Mouse (Mus musculus) forebrain, embryonic 10.5 days (tissue): Measurements from ENCODE around the gene Pou2f2. TPM values are rescaled to one million over a fixed set of nuclear protein-coding genes. Genes with fewer than 3 reads are reported as not detected.
"Not testable (repeated sequence)": the region's sequence is repeated elsewhere in the genome, so short reads cannot be mapped to it uniquely, and the experiment has no call there.

Source experiments
- DNase-seq: peaks from one replicate; pipeline ENCODE4 v3.0.0-alpha.2; 2017; ENCODE audit warnings: low spot score; ENCODE audit errors: extremely low spot score
- H3K27ac ChIP-seq: fragments of 300-500 bp; sonication (generic); 2 replicates; pipeline ENCODE4 v1.5.1; 2016; ENCODE audit warnings: mild to moderate bottlenecking
- H3K27me3 ChIP-seq: fragments of 300-500 bp; sonication (generic); 2 replicates; pipeline ENCODE4 v1.6.1; 2016; ENCODE audit warnings: mild to moderate bottlenecking; ENCODE audit not compliant: poor library complexity, severe bottlenecking
- H3K36me3 ChIP-seq: fragments of 300-500 bp; sonication (generic); replicated peaks from 2 replicates; pipeline ENCODE4 v1.6.1; 2016; ENCODE audit warnings: mild to moderate bottlenecking, moderate library complexity
- H3K4me1 ChIP-seq: fragments of 300-500 bp; sonication (generic); 2 replicates; pipeline ENCODE4 v1.6.1; 2016
- H3K4me3 ChIP-seq: fragments of 300-500 bp; sonication (generic); 2 replicates; pipeline ENCODE4 v1.5.1; 2016; ENCODE audit warnings: mild to moderate bottlenecking, moderate library complexity
- H3K9me3 ChIP-seq: fragments of 300-500 bp; sonication (generic); 2 replicates; pipeline ENCODE4 v1.6.1; 2016; ENCODE audit warnings: mild to moderate bottlenecking, moderate library complexity
- WGBS: fragments of 180-500 bp; shearing (Covaris S2); methylation state at CpG from one replicate; pipeline ENCODE4 v1.1.7; 2016; 5-methylcytosine and 5-hydroxymethylcytosine counted together
- microRNA-seq: library from miRNA; unstranded; fragments of <30 nt; microRNA quantifications from one replicate; pipeline ENCODE4, GENCODE M21; 2017
- polyA plus RNA-seq: library from polyadenylated mRNA; unstranded; fragments of >200 nt; fragmentation: Nextera tagmentation; extraction: Ambion mirVana; gene quantifications from 2 replicates; pipeline ENCODE4 v1.2.1, GENCODE M21; 2016

Pou2f2 gene
- polyA plus RNA-seq, 1 experiment from 2014 or later = 5.5 TPM

DNA sequence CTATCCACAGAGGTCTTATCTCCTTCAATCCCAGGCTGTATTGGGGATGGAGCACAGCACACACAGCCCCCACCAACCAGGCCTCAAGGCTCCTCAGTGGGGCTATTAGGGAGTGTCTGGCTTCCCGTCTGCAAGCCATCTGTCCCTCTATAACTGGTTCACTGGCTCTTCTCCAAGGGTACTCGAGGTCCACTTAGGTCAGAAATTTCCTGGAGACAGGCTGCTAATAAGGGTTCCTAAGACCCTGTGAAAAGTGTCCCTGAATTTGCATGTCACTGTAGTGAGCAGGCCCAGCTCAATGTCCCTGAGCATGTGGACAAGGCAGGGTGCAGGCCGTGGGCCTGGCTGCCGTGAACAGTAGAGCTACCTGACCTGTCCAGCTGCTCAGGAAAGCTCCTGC, 122.6 kb downstream of the Pou2f2 start:
- DNase-seq = no peak
- H3K9me3 ChIP-seq = peaks cover 9% of the 10 kb centered on the region
- H3K4me3 ChIP-seq = no peak overlapping the region
- H3K36me3 ChIP-seq = peaks cover 98% of the 10 kb centered on the region
- H3K4me1 ChIP-seq = no peaks in the 10 kb centered on the region
- H3K27me3 ChIP-seq = no peaks in the 10 kb centered on the region
- WGBS = 88% methylated on average over 4 of the region's 4 CpGs
- H3K27ac ChIP-seq = no peak overlapping the region

DNA sequence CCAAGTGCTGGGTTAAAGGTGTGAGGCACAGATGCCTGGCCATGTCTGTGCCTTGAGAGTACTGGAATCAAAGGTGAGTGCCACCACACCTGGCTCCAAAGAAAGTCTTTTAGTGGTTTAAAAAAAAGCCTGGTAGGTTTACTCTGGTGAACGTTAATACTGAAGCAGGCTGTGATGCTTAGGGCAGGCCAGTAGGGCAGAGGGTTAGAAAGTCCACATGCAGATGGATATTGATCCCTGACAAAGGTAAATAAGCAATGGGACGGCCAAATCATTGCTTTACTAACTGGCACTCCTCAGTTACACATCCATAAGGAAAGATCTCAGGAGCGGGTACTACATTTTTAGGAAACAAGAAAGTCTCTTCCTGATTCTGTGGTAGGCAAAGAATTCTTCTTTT, 126.9 kb downstream of the Pou2f2 start:
- Histone ChIP-seq H3K9me3 (peaks cover 9% of the 10 kb centered on the region), H3K4me1 (no peaks in the 10 kb centered on the region), H3K4me3 (no peak overlapping the region), H3K36me3 (peaks cover 94% of the 10 kb centered on the region), H3K27ac (no peak overlapping the region), H3K27me3 (no peaks in the 10 kb centered on the region)
- no peak for DNase-seq
- WGBS = 90% methylated on average over 3 of the region's 3 CpGs

DNA sequence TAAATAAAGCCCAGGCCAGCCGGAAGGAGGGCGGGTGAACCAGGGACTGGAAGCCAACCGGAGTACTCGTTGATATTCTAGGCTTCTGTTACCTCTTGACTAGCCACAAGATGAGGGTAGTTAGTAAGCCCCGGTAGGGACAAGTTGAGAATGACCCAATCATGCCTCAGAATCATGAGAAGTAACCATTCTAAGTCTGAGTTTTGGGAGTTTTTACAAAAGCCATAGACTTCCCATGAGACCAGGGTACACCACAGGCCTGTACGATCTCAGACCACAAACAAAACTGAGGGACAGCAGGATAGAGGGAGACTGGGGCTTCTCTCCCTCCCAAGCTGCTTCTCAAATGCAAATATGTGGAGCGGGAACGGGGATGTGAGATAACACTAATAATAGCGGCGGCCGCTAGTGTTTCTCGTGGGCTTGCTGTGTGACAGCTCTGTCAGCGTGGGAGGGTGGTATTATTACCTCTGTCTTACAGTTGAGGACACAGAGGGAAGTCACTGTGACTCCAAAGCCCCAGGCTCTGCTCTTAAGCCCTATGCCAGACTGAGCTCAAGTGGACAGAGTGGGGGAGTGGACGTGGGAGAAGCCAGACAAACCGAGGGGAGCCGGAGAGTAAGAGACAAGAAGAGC, 130.1 kb downstream of the Pou2f2 start:
- H3K27ac ChIP-seq = no peak overlapping the region
- H3K4me3 ChIP-seq = no peak overlapping the region
- no peak for DNase-seq
- H3K36me3 ChIP-seq = peaks cover 93% of the 10 kb centered on the region
- no peaks in the 10 kb centered on the region for H3K4me1 ChIP-seq
- H3K9me3 ChIP-seq = no peaks in the 10 kb centered on the region
- WGBS = 92% methylated on average over 16 of the region's 16 CpGs
- H3K27me3 ChIP-seq = no peaks in the 10 kb centered on the region

DNA sequence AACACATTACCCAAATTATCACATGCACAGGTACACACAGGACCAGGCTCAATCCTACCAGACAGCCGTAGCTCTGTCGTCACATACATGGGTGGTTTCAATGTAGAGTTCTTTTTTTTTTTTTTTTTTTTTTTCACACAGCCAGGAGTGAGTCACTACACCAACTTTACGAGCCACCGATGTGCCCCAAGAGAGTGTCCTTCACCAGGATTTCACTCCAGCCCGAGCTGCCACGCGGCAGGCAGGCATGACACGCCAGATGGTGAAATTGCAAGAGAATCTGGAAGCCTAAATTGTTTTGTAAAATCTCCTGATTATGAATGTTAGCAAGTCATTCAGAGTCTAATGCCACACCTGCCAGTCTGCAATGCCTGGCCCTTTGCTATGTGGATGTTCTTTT, 132.2 kb downstream of the Pou2f2 start:
- no peaks in the 10 kb centered on the region for H3K27me3 ChIP-seq
- H3K4me3 ChIP-seq = no peak overlapping the region
- H3K9me3 ChIP-seq = no peaks in the 10 kb centered on the region
- H3K36me3 ChIP-seq = peaks cover 93% of the 10 kb centered on the region
- DNase-seq = no peak
- no peaks in the 10 kb centered on the region for H3K4me1 ChIP-seq
- no peak overlapping the region for H3K27ac ChIP-seq
- 95% methylated on average over 8 of the region's 8 CpGs for WGBS

DNA sequence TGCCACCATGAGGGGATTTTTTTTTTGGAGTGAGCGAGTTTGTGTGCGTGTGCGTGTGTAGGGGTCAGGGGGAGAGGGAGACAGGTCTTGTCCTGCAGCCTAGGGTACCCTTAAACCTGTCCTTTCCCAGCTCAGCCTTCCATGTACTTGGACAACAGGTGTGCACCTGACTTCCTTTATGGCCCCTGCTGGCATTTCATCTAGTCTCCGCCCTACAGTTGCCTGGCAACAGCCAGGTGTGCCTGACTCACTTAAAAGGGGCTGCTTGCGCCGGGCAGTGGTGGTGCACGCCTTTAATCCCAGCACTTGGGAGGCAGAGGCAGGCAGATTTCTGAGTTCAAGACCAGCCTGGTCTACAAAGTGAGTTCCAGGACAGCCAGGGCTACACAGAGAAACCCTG, 134.9 kb downstream of the Pou2f2 start:
- not testable (repeated sequence) for DNase-seq, H3K27ac ChIP-seq, H3K4me1 ChIP-seq, H3K4me3 ChIP-seq, H3K27me3 ChIP-seq, H3K9me3 ChIP-seq
- WGBS = 93% methylated on average over 7 of the region's 7 CpGs
- peaks cover 98% of the 10 kb centered on the region for H3K36me3 ChIP-seq

DNA sequence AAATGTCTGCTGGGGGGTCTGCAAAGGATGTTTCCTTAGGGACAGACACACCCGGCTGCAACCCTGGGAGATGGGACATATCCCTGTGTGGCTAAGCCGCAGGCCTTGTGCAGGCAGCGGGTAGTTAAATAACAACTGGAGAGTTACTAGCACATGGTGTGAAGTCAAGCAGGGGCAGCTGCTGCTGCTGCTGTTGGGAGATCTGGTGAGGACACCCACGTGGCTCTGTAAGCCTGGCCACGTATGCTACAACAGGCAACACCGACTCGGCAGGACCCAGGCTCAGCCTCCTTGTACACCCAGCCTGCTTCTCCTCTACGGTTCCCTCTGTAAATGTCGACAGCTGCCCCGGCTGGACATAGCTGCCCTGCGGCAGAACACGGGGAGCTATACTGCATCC, 137.6 kb downstream of the Pou2f2 start:
- H3K36me3 ChIP-seq = peaks cover 100% of the 10 kb centered on the region
- H3K9me3 ChIP-seq = no peaks in the 10 kb centered on the region
- no peak overlapping the region for H3K4me3 ChIP-seq
- no peak overlapping the region for H3K27ac ChIP-seq
- WGBS = 94% methylated on average over 12 of the region's 12 CpGs
- H3K4me1 ChIP-seq = no peaks in the 10 kb centered on the region
- no peak for DNase-seq
- H3K27me3 ChIP-seq = no peaks in the 10 kb centered on the region

Small RNA genes lying within 50 kb of the gene (microRNA-seq; reads per million reads assigned to microRNA genes)
- gene Mir6537 (not detected), gene Mir7048 (not detected)

Other genes with a start within 250 kb of the Pou2f2 start
- not detected in 2 replicates for gene Gm4881, start 235.2 kb downstream of the Pou2f2 start, polyA plus RNA-seq
- gene Rabac1, start 207.0 kb downstream of the Pou2f2 start, polyA plus RNA-seq = 73.1 and 73.7 TPM in 2 replicates
- 6.8 and 9.1 TPM in 2 replicates for gene Atp1a3, start 173.8 kb downstream of the Pou2f2 start, polyA plus RNA-seq
- gene Grik5, start 107.4 kb downstream of the Pou2f2 start, polyA plus RNA-seq = 4.4 and 6.8 TPM in 2 replicates
- 41.5 and 42.5 TPM in 2 replicates for gene Zfp574, start 107.2 kb downstream of the Pou2f2 start, polyA plus RNA-seq
- gene Dedd2, start 40.9 kb upstream of the Pou2f2 start, polyA plus RNA-seq = 8.8 and 10.7 TPM in 2 replicates
- gene Zfp526, start 41.7 kb upstream of the Pou2f2 start, polyA plus RNA-seq = 2.6 and 2.9 TPM in 2 replicates
- 10.7 and 10.8 TPM in 2 replicates for gene Gsk3a, start 58.1 kb upstream of the Pou2f2 start, polyA plus RNA-seq
- gene Erf, start 71.0 kb upstream of the Pou2f2 start, polyA plus RNA-seq = 8.4 and 10.1 TPM in 2 replicates
- 19.4 and 20.6 TPM in 2 replicates for gene Cic, start 88.0 kb upstream of the Pou2f2 start, polyA plus RNA-seq
- gene Pafah1b3, start 118.3 kb upstream of the Pou2f2 start, polyA plus RNA-seq = 246 and 257 TPM in 2 replicates
- gene Prr19, start 121.7 kb upstream of the Pou2f2 start, polyA plus RNA-seq = 1.4 and 1.7 TPM in 2 replicates
- 1.3 and 1.8 TPM in 2 replicates for gene Tmem145, start 126.4 kb upstream of the Pou2f2 start, polyA plus RNA-seq
- 15.2 and 16.6 TPM in 2 replicates for gene Megf8, start 137.4 kb upstream of the Pou2f2 start, polyA plus RNA-seq
- gene Cnfn, start 190.0 kb upstream of the Pou2f2 start, polyA plus RNA-seq = not detected in 2 replicates
- gene Lipe, start 219.0 kb upstream of the Pou2f2 start, polyA plus RNA-seq = 7.4 and 7.5 TPM in 2 replicates
- gene Cxcl17, start 233.2 kb upstream of the Pou2f2 start, polyA plus RNA-seq = 0.43 and 0.71 TPM in 2 replicates